Mouse (Mus musculus) brain, adult 10 weeks (tissue): ENCODE results near the gene Zfp92. TPM values are rescaled to one million over a fixed set of nuclear protein-coding genes. Genes with fewer than 3 reads are reported as not detected.

ENCODE experiments used
- polyA plus RNA-seq: library from polyadenylated mRNA; stranded (reverse); fragments of 350-450 nt; fragmentation: Illumina TruSeq; extraction: RNeasy Lipid Tissue Mini Kit (QIAGEN cat#74804); gene quantifications from one replicate; pipeline ENCODE4 v1.2.3, GENCODE M21; 2015; ENCODE audit warnings: low read depth, low replicate concordance

Gene Zfp92
- polyA plus RNA-seq = 2.3 TPM

DNA sequence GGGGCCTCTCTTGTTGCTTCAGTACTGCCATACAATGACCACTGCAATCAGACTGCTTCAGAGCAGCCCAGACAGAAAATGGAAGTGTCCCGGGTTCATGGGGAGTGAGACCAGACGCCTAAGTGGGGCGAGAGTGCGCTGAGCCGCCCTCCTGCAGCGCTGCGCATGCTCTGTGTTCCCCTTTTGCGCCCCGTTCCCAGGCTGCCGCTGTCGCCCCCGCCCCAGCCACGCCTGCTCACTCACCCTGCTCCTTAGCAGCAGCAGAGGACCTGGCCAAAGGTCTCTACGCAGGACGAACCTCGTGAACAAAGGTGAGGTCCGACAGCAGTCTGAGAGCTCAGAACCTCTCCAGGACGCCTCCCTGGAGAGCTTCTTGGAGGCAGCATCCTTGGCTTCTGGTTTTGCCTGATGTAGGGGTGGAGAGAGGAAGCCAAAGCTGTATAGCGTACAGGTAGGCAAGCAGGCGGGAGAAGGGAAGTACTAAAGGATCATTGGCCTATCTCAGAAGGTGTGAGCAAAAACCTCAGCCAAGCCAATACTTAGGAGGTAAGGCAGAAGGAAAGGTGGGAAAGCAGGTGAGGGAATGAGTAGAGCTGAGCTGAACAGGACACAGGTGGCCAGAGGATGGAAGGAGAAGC is at the start of gene Zfp92:
Gene Zfp92 (plus strand): TSS at position 217 of the 638 bp plus-strand sequence.

DNA sequence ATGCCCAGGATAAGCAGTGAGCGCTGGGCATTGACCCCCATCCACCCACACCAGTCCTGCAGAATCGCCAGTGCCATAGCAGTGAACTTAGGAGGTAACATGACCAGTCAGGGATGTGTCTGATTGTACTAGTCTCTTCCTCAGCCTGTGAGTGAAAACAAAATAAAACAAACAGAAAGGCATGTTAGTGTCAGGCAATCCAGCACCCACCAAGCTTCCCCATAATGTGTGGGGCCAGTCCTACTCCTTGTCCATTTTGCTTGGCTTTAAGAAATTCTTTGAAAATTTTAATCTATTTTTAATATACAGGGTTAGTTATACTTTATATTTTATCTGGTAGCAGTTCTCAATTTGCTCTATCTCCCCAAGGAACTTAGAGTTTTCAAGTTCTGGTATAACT is 12.3 kb upstream of the Zfp92 start, which contains the start of gene Gm18336:
Gene Gm18336 (minus strand): TSS at position 101 of the 400 bp plus-strand sequence.

DNA sequence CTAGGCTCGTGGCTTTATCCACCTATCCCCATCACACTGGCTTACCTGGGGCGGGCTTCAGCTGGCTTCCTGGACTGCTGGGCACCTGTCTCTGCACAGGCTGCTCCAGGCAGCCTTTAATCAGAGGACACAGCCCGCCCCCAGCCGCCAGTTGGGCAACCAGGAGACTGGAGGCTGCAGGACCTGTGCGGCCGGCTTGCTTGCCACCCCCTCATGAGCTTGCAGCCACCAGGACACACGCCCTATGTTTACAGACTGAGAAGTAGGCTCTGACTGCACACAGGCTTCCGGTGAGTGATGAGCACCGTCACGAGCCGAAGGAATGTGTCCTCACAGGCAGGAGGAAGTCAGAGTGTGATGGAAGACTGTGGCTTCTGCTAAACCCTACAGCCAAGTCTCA is 24.4 kb downstream of the Zfp92 start, which contains the start of gene Trex2:
Gene Trex2 (minus strand): TSS at position 93 of the 400 bp plus-strand sequence.

DNA sequence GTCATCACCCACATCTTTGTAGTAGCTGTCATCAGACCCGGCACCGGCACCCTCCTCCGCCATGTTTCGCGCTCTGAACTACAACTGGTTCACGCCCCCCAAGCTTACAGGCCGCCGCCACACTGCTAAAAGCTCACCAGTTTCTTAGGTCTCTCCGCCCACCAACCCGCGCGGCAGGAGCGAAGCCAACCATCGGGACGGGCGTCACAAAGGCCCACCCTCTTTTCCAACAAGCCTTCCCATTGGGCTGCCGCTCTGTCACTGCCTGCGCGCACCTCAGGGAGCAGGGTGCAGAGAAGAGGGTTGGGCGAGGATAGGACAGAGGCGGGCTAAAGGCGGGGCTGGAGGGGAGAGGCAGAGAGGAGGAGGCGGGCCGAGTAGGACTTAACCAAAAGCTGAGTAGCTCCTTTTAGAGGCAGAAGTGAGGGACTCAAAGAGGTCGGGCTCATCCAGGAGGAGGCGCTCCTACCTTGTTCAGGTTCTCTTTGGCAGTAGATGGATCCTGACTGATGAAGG is 48.0 kb downstream of the Zfp92 start, which contains the start of gene Haus7:
Gene Haus7 (minus strand): TSS at position 168 of the 516 bp plus-strand sequence.

Other genes with a start within 250 kb of the Zfp92 start
- gene Spin2d, start 234.1 kb upstream of the Zfp92 start, polyA plus RNA-seq = not detected
- 1.9 TPM for gene Xlr3b, start 218.9 kb upstream of the Zfp92 start, polyA plus RNA-seq
- gene Xlr4b, start 196.8 kb upstream of the Zfp92 start, polyA plus RNA-seq = 0.74 TPM
- gene F8a, start 182.8 kb upstream of the Zfp92 start, polyA plus RNA-seq = 14.6 TPM
- not detected for gene Xlr4c, start 168.0 kb upstream of the Zfp92 start, polyA plus RNA-seq
- not detected for gene Xlr3c, start 145.7 kb upstream of the Zfp92 start, polyA plus RNA-seq
- not detected for gene Xlr5a, start 118.1 kb upstream of the Zfp92 start, polyA plus RNA-seq
- not detected for gene Xlr5c, start 118.1 kb upstream of the Zfp92 start, polyA plus RNA-seq
- not detected for gene Gm45015, start 74.3 kb upstream of the Zfp92 start, polyA plus RNA-seq
- 13.9 TPM for gene Zfp275, start 68.5 kb upstream of the Zfp92 start, polyA plus RNA-seq
- 0.19 TPM for gene Gm18336, start 12.4 kb upstream of the Zfp92 start, polyA plus RNA-seq
- not detected for gene Trex2, start 24.2 kb downstream of the Zfp92 start, polyA plus RNA-seq
- 12.0 TPM for gene Haus7, start 47.9 kb downstream of the Zfp92 start, polyA plus RNA-seq
- 13.7 TPM for gene Bgn, start 72.5 kb downstream of the Zfp92 start, polyA plus RNA-seq
- 55.4 TPM for gene Atp2b3, start 92.0 kb downstream of the Zfp92 start, polyA plus RNA-seq
- 0.68 TPM for gene Dusp9, start 228.3 kb downstream of the Zfp92 start, polyA plus RNA-seq
- gene Pnck, start 249.0 kb downstream of the Zfp92 start, polyA plus RNA-seq = 115 TPM